Mouse (Mus musculus) WW6 (cell line): Measurements from ENCODE around the gene Gm26965.
A peak's percentile ranks its signal among the peaks of the same experiment; 100 is the strongest.
"Not testable (repeated sequence)": the region's sequence is repeated elsewhere in the genome, so short reads cannot be mapped to it uniquely, and the experiment has no call there.

Experiments used
- DNase-seq: peaks from one replicate; pipeline ENCODE4 v3.0.0-alpha.2; 2013; ENCODE audit warnings: low read depth, low spot score

Gene Gm26965

GRCm38 (mm10) chr13:67525753-67526410 lies at the start of gene Gm26965, which contains the start of gene Zfp87:
TSS of gene Gm26965 (minus strand) at chr13:67526151.
TSS of gene Zfp87 (minus strand) at chr13:67526177.
- peak; percentile 89 for DNase-seq

- peak; percentile 22 for DNase-seq
Observed at GRCm38 (mm10) chr13:67572591-67573189, 46.7 kb upstream of the Gm26965 start.

GRCm38 (mm10) chr13:67553730-67554129 lies 27.8 kb upstream of the Gm26965 start, which contains the start of gene Zfp748:
TSS of gene Zfp748 (minus strand) at chr13:67553830.
- DNase-seq = no peak

GRCm38 (mm10) chr13:67552505-67553346 lies 26.8 kb upstream of the Gm26965 start:
- DNase-seq = peak; percentile 73

- DNase-seq = no peak
Observed at GRCm38 (mm10) chr13:67545941-67546340, 20.0 kb upstream of the Gm26965 start.

- DNase-seq = no peak
Observed at GRCm38 (mm10) chr13:67527049-67527730, 1.2 kb upstream of the Gm26965 start.

GRCm38 (mm10) chr13:67500908-67501307 lies 25.0 kb downstream of the Gm26965 start:
- no peak for DNase-seq

GRCm38 (mm10) chr13:67500084-67500719 lies 25.7 kb downstream of the Gm26965 start, which contains the start of gene Zfp58:
TSS of gene Zfp58 (minus strand) at chr13:67500555.
- DNase-seq = peak; percentile 57

GRCm38 (mm10) chr13:67495631-67496030 lies 30.3 kb downstream of the Gm26965 start:
- DNase-seq = no peak

GRCm38 (mm10) chr13:67484424-67484811 lies 41.5 kb downstream of the Gm26965 start:
- no peak for DNase-seq

- peak; percentile 58 for DNase-seq
Observed at GRCm38 (mm10) chr13:67483625-67484423, 42.1 kb downstream of the Gm26965 start, which contains the start of gene Zfp874b. TSS of gene Zfp874b (minus strand) at chr13:67484258.

GRCm38 (mm10) chr13:67481528-67481927 lies 44.4 kb downstream of the Gm26965 start:
- no peak for DNase-seq

GRCm38 (mm10) chr13:67469274-67469673 lies 56.7 kb downstream of the Gm26965 start:
- no peak for DNase-seq

GRCm38 (mm10) chr13:67463506-67464185 lies 62.3 kb downstream of the Gm26965 start:
- not testable (repeated sequence) for DNase-seq

- no peak for DNase-seq
Observed at GRCm38 (mm10) chr13:67452021-67452309, 74.0 kb downstream of the Gm26965 start.

GRCm38 (mm10) chr13:67451172-67452020 lies 74.6 kb downstream of the Gm26965 start, which contains the start of gene Zfp874a:
TSS of gene Zfp874a (minus strand) at chr13:67451624.
- DNase-seq = no peak
